Mouse (Mus musculus) macrophage (primary cell): ENCODE data around the gene Fam131a. TPM values are rescaled to one million over a fixed set of nuclear protein-coding genes. Genes with fewer than 3 reads are reported as not detected.
"Not testable (repeated sequence)": the region's sequence is repeated elsewhere in the genome, so short reads cannot be mapped to it uniquely, and the experiment has no call there.

Source experiments
- H3K27ac ChIP-seq: fragments of 350-480 bp; formaldehyde crosslinking; 2 replicates; pipeline ENCODE4 v1.9.0; 2021
- H3K36me3 ChIP-seq: fragments of 350-480 bp; formaldehyde crosslinking; 2 replicates; pipeline ENCODE4 v1.9.0; 2021; ENCODE audit errors: inconsistent target
- H3K4me3 ChIP-seq: fragments of 350-480 bp; formaldehyde crosslinking; 2 replicates; pipeline ENCODE4 v1.9.0; 2021; ENCODE audit errors: inconsistent target
- H3K79me2 ChIP-seq: fragments of 350-480 bp; formaldehyde crosslinking; 2 replicates; pipeline ENCODE4 v1.9.0; 2021; ENCODE audit errors: inconsistent target
- WGBS: methylation state at CpG from one replicate; pipeline ENCODE4 v1.1.7; 2026; ENCODE audit warnings: inconsistent platforms; ENCODE audit not compliant: missing documents; 5-methylcytosine and 5-hydroxymethylcytosine counted together
- polyA plus RNA-seq: library from polyadenylated mRNA; stranded (reverse); fragments of 250-400 nt; gene quantifications from 3 replicates; pipeline ENCODE4 v1.2.4, GENCODE M21; 2018; ENCODE audit warnings: inconsistent platforms
- total RNA-seq, 78 experiments: library from RNA; depleted of rRNA; stranded (reverse); fragments of 250-400 nt; gene quantifications; 1 replicate in 9 of 78; 2 replicates in 24 of 78; 3 replicates in 43 of 78; 4 replicates in 2 of 78; pipeline ENCODE4 v1.2.4; 2018; ENCODE audit warnings: inconsistent platforms in 56 of 78

Fam131a gene
- 1 to 10 TPM in 18 of 26 experiments, under 1 TPM in 6, not detected in 2; 0.29 to 7.0 (median 2.1) TPM for total RNA-seq (2018; cell fraction: chromatin; rRNA removed)
- total RNA-seq (2018; cell fraction: cytosol; rRNA removed): 1 to 10 TPM in 10 of 26 experiments, under 1 TPM in 16; 0.18 to 2.1 (median 0.78) TPM
- 1 to 10 TPM in 17 of 26 experiments, under 1 TPM in 9; 0.31 to 4.4 (median 1.2) TPM for total RNA-seq (2018; cell fraction: nucleus; rRNA removed)
- polyA plus RNA-seq: 0.22 to 1.6 TPM (median 0.63 TPM) in 3 replicates

GRCm38 (mm10) chr16:20693111-20693701, at the start of gene Fam131a:
Fam131a (plus strand) TSS chr16:20693241.
- no peak within 1 kb of the TSS; the same call in 1 of the 2 replicates for H3K4me3 ChIP-seq
- H3K36me3 ChIP-seq: peaks cover 22% of the 10 kb centered on the region
- 3% methylated on average over 37 of the region's 37 CpGs for WGBS
- no peak within 1 kb of the TSS for H3K27ac ChIP-seq
- H3K79me2 ChIP-seq: no peaks in the 10 kb centered on the region

GRCm38 (mm10) chr16:20643911-20644310, 49.1 kb upstream of the Fam131a start:
- Histone ChIP-seq H3K27ac (no peak overlapping the region), H3K36me3 (no peaks in the 10 kb centered on the region), H3K4me3 (no peak overlapping the region), H3K79me2 (no peaks in the 10 kb centered on the region)
- WGBS: 93% methylated on average over 7 of the region's 7 CpGs

DNA sequence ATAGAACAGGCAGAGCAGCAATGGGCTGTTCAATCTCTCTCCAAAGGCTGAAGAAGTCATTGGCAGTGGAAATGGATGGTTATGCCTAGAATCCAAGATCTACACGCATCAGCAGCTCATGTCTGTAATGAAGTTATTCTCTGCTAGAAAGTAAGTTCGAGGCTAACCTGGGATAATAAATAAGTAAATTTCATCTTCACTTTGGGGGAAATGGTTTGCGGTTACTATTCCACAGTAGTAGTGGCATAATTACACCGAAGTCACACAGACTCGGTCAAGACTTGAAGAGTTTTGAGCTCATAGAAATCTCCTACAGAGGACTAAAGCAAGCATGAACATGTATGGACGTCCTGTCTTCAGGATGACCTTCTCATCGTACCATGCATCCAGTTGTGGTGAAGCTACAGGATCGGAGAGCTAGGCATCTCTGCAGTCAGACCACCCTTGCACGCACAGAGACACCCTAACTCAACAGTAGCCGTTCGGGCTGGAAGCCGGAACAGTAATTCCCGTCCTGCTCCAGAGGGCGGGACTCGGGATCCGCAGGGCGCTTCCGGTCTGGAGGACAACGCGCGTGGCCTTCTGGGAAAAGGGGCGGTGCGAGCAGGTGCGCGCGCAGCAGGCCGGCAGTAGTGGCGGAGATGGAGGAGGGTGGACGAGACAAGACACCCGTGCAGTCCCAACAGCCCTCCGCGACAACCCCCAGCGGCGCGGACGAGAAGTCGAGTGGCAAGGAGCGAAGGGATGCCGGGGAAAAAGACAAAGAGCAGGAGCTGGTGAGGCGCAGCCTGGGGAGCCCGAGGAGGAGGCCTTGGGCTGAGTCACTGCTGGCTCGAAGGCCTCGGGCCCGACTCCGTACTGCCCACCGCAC, 41.7 kb upstream of the Fam131a start, which contains the start of gene Psmd2:
Psmd2 (plus strand) TSS at position 577 of the 871 bp plus-strand sequence.
- WGBS: 2% methylated on average over 46 of the region's 46 CpGs
- peak within 1 kb of the TSS; percentile 62 for H3K27ac ChIP-seq
- peaks cover 32% of the 10 kb centered on the region for H3K79me2 ChIP-seq
- peak within 1 kb of the TSS; percentile 96 for H3K4me3 ChIP-seq
- H3K36me3 ChIP-seq: peaks cover 17% of the 10 kb centered on the region

DNA sequence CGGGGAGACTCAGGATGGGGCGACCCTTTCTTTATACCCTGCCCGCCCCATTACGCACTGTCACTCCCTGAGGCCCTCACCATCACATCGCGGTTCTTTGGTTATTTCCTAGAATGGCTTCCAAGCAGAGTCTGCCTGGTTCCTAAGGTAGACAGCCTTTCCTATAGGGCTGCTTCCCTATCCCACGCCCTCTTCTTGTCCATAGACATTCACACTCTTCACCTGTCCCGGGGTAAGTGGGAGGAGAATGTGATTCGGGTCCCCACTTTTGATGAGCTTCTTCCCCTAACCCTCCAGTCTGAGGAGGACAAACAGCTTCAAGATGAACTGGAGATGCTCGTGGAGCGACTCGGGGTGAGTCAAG, 41.1 kb upstream of the Fam131a start:
- WGBS: 7% methylated on average over 11 of the region's 12 CpGs

DNA sequence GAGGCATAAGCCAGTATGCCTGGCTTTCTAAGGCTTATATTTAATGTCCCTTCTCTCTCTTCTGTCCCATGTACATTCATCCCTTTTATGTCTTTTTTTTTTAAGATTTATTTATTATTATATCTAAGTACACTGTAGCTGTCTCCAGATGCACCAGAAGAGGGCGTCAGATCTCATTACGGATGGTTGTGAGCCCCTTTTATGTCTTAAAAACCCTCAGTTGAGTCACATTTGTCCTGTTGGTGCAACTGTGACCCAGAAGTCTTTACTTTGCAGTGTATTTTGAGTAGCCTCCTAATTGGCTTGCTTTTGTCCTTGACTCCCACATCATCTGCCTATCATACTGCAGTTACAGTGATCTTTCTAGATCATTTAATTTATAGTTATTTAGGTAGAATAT, 39.7 kb upstream of the Fam131a start:
- H3K36me3 ChIP-seq: peaks cover 34% of the 10 kb centered on the region
- H3K79me2 ChIP-seq: peaks cover 32% of the 10 kb centered on the region
- H3K27ac ChIP-seq: no peak overlapping the region
- no peak overlapping the region for H3K4me3 ChIP-seq
- WGBS: 54% methylated on average over 2 of the region's 2 CpGs

More for the DNA sequence above, 41.1 kb upstream of the Fam131a start:
- H3K4me3 ChIP-seq: peak overlapping the region; percentile 96
- H3K36me3 ChIP-seq: peaks cover 22% of the 10 kb centered on the region
- peak overlapping the region; percentile 62 for H3K27ac ChIP-seq
- H3K79me2 ChIP-seq: peaks cover 32% of the 10 kb centered on the region

- no peak overlapping the region for H3K4me3 ChIP-seq
- peak overlapping the region; percentile 59 for H3K27ac ChIP-seq
- 61% methylated on average over 4 of the region's 4 CpGs for WGBS
- peaks cover 21% of the 10 kb centered on the region for H3K79me2 ChIP-seq
- peaks cover 76% of the 10 kb centered on the region for H3K36me3 ChIP-seq
These were observed 35.4 kb upstream of the Fam131a start for GRCm38 (mm10) chr16:20657661-20658060.

DNA sequence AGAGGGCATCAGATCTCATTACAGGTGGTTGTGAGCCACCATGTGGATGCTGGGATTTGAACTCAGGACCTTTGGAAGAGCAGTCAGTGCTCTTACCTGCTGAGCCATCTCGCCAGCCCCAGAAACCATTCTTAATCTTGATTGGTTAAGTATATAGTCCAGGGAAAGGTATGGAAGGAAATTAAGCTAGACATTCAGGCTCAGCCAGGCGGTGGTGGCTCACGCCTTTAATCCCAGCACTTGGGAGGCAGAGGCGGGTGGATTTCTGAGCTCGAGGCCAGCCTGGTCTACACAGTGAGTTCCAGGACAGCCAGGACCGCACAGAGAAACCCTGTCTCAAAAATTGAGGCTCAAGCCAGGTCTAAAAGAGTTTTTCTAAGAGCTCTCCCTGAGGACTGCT, 25.0 kb upstream of the Fam131a start, which contains the start of gene Eif4g1:
Eif4g1 (plus strand) TSS at position 301 of the 400 bp plus-strand sequence.
- not testable (repeated sequence) for H3K4me3 ChIP-seq, H3K79me2 ChIP-seq, H3K27ac ChIP-seq, H3K36me3 ChIP-seq
- WGBS: 91% methylated on average over 3 of the region's 6 CpGs

DNA sequence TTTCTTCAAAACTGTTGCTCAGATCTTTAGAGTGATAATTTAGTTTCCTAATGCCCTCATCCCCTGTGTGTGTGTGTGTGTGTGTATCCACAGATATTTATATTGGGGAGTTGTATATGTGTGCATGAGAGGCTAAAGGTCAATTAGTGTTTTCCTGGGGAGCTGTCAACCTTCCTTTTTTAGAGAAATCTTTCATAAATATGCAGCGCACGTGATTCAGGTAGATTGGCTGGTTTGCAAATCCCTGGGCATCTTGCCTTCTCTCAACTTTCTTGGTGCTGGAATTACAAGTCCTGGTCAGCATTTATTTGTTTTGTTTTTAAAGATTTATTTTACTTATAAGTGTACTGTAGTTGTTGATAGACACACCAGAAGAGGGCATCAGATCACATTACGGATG, 22.8 kb upstream of the Fam131a start:
- H3K79me2 ChIP-seq: peaks cover 21% of the 10 kb centered on the region
- H3K4me3 ChIP-seq: no peak overlapping the region
- H3K27ac ChIP-seq: no peak overlapping the region
- peaks cover 2% of the 10 kb centered on the region for H3K36me3 ChIP-seq
- WGBS: 95% methylated on average over 3 of the region's 3 CpGs

GRCm38 (mm10) chr16:20671886-20672285, 21.2 kb upstream of the Fam131a start:
- WGBS: 15% methylated on average over 6 of the region's 6 CpGs
- H3K4me3 ChIP-seq: peak overlapping the region; percentile 25; the same call in 1 of the 2 replicates
- H3K79me2 ChIP-seq: peaks cover 37% of the 10 kb centered on the region
- H3K27ac ChIP-seq: peak overlapping the region; percentile 61
- peaks cover 16% of the 10 kb centered on the region for H3K36me3 ChIP-seq

GRCm38 (mm10) chr16:20672500-20672902, 20.5 kb upstream of the Fam131a start:
- peaks cover 16% of the 10 kb centered on the region for H3K36me3 ChIP-seq
- H3K4me3 ChIP-seq: peak overlapping the region; percentile 25; the same call in 1 of the 2 replicates
- WGBS: under 1% methylated on average over 38 of the region's 38 CpGs
- peak overlapping the region; percentile 61 for H3K27ac ChIP-seq
- H3K79me2 ChIP-seq: peaks cover 43% of the 10 kb centered on the region

DNA sequence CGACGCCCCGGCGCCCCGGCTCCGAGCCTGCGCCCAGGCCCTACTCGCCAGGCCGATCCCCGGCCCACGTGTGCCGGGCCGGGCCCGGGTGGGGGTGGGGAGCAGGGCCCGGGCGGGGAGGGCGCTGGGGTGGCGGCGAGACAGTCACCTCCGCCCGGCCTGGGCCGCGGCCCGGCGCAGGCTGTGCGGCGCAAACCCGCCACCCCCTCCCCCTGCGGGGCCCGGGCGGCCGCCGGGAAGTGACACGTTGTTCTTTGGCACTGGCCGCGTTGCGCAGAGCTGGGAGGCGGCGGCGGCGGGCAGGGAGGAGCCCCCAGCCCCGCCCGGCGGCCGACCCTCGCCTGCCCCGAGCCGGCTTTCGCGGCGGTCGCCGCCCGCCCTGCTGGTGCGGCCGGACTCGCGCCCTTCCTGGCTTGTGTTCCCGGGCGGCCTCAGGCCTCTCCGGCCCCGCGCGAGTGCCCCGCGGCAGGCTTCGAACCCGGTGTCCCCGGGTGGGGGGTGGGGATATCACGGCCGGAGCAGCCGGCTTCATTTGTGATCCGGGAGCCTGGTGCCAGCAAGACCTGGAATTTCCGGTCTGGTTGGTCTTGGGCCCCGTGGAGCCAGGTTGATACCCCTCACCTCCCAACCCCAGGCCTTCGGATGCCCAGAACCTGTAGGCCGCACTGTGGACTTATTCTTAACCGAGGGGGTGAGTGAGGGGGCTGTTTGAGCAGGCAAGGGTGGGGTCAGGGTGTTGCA, 19.9 kb upstream of the Fam131a start:
- Histone ChIP-seq H3K79me2 (peaks cover 49% of the 10 kb centered on the region), H3K36me3 (peaks cover 16% of the 10 kb centered on the region), H3K4me3 (peak overlapping the region; percentile 88), H3K27ac (peak overlapping the region; percentile 52)
- under 1% methylated on average over 49 of the region's 78 CpGs for WGBS

DNA sequence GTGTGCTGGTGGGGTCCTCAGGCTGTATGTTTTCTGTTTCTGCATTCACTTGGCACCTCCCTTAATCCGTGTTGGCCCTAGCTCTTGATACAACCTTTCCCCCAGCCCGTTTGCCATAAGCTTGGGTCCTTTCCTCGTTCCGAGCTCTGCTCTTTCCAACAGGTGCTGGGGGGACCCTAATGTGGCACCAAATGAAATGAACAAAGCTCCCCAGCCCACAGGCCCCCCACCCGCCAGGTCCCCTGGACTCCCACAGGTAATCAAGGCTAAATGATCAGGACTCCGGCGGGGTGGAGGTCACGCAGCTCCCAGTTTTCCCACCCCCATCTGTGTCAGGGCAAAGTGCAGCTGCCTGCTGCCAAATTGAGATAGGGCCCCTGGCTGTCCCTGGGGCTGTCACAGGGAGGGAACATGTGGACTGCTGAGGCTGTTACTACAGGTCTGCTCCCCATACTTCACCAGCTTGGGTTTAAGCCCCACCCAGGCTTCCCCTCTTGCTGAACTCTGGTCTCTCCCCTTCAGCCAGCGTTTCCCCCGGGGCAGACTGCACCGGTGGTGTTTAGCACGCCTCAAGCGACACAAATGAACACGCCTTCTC, 19.2 kb upstream of the Fam131a start:
- H3K27ac ChIP-seq: peak overlapping the region; percentile 52
- H3K4me3 ChIP-seq: peak overlapping the region; percentile 88
- H3K36me3 ChIP-seq: peaks cover 19% of the 10 kb centered on the region
- WGBS: 8% methylated on average over 14 of the region's 14 CpGs
- H3K79me2 ChIP-seq: peaks cover 56% of the 10 kb centered on the region

DNA sequence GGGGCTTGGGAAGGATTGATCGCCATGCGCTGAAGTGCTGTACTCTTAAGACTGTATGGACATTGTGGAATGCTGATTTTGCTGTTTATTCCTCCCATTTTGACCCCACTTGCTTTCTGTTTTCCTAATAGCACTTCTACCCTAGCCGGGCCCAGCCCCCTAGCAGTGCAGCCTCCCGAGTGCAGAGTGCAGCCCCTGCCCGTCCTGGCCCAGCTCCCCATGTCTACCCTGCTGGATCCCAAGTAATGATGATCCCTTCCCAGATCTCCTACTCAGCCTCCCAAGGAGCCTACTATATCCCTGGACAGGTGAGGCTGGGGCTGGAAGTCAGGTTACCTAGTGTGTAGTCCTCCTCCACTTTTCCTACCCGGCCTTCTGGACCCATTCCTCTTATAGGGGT, 17.8 kb upstream of the Fam131a start:
- 90% methylated on average over 6 of the region's 6 CpGs for WGBS
- H3K4me3 ChIP-seq: no peak overlapping the region

DNA sequence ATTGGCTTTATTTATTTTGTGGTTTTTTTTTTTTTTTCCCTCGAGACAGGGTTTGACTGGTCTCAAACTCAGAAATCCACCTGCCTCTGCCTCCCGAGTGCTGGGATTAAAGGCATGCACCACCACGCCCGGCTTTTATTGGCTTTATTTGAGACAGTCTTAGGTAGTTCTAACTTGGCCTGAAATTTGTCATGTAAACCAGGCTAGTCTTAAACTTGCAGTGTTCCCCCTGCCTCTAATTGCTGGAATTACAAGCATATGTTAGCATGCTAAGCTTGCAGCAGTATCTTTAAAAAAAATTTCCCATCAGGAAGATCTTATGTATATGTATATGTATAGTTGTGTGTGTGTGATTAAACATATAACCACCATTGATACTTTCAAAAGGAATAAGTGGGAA, 16.3 kb upstream of the Fam131a start:
- Histone ChIP-seq H3K4me3 (no peak overlapping the region), H3K79me2 (peaks cover 68% of the 10 kb centered on the region), H3K36me3 (peaks cover 45% of the 10 kb centered on the region), H3K27ac (no peak overlapping the region)
- WGBS: 64% methylated on average over 4 of the region's 4 CpGs

More for the DNA sequence above, 17.8 kb upstream of the Fam131a start:
- H3K27ac ChIP-seq: no peak overlapping the region
- peaks cover 32% of the 10 kb centered on the region for H3K36me3 ChIP-seq
- H3K79me2 ChIP-seq: peaks cover 68% of the 10 kb centered on the region
